Mouse (Mus musculus): ENCODE measurements around the gene B3galt2.
"Not testable (repeated sequence)": the region's sequence is repeated elsewhere in the genome, so short reads cannot be mapped to it uniquely, and the experiment has no call there.

B3galt2 gene

GRCm38 (mm10) chr1:143640650-143641407 is at the start of gene B3galt2:
Gene B3galt2 (plus strand): TSS chr1:143640664.
- DNase-seq (ENCODE audit: low read depth), result peak; percentile 85

- no peak for DNase-seq (ENCODE audit: low read depth)
Measured at GRCm38 (mm10) chr1:143596864-143597263, 43.6 kb upstream of the B3galt2 start.

- DNase-seq (ENCODE audit: low read depth), result no peak
Measured at GRCm38 (mm10) chr1:143608911-143609310, 31.6 kb upstream of the B3galt2 start.

- DNase-seq (ENCODE audit: low read depth), result no peak
Measured at GRCm38 (mm10) chr1:143612901-143613300, 27.6 kb upstream of the B3galt2 start.

DNA sequence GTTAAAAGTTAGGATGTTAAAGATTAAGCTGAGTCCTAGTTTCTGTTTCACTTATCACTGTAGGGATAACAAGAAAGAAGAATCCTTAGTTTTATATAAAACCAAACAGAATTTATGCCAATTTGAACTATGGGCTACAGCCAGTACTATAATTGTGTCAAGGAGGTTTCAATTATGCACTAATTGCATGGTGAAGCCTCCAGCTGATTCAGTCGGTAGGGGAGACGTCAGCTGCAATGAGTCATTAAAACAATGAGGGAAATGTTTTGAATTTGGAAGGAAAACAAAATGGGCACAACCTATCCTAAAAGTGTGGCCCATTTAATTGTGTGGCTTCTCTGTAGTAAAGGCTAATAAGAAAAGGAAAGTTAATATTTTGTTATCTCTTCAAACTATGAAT is 20.7 kb upstream of the B3galt2 start:
- no peak for DNase-seq (ENCODE audit: low read depth)

DNA sequence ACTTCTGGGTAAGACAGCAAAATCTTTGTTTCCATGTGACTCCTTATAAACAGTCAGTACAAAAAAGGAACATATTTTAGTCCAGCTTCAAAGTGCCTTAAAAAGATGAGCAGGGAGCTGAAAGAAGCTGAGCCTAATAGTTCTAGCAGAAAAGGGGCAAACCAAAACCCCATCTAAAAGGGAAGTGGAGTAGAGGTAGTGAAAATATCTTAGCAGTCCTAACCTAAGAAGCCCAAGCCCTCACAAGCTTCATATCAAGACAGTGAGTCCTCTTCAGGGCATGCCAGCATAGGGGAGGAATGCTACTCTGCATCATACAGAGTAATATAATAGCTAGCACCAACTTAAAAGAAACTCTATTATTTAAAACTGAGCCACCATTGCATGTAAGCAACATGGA is 18.5 kb upstream of the B3galt2 start:
- no peak for DNase-seq (ENCODE audit: low read depth)

GRCm38 (mm10) chr1:143622634-143623033 is 17.8 kb upstream of the B3galt2 start:
- DNase-seq (ENCODE audit: low read depth), result peak; percentile 49

- no peak for DNase-seq (ENCODE audit: low read depth)
Measured at GRCm38 (mm10) chr1:143631337-143631736, 9.1 kb upstream of the B3galt2 start.

DNA sequence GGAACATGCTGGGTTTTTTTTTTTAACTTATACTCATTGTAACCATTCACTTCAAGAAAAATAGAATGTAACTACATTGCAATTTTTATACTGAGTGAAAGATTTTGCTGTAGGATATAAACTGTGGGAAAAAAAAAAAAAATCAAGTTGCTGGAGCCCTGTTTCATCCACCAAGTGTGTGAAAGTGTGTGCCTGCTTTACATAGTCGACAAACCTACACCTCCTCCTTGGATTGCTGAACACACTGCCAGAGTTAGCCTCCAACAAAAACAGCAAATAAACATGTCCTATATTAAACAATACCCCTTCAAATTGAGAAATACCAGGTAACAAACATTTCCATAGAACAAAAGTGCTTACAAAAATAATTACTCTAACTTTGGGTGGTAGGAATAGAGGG is 8.1 kb upstream of the B3galt2 start:
- DNase-seq (ENCODE audit: low read depth), result no peak

DNA sequence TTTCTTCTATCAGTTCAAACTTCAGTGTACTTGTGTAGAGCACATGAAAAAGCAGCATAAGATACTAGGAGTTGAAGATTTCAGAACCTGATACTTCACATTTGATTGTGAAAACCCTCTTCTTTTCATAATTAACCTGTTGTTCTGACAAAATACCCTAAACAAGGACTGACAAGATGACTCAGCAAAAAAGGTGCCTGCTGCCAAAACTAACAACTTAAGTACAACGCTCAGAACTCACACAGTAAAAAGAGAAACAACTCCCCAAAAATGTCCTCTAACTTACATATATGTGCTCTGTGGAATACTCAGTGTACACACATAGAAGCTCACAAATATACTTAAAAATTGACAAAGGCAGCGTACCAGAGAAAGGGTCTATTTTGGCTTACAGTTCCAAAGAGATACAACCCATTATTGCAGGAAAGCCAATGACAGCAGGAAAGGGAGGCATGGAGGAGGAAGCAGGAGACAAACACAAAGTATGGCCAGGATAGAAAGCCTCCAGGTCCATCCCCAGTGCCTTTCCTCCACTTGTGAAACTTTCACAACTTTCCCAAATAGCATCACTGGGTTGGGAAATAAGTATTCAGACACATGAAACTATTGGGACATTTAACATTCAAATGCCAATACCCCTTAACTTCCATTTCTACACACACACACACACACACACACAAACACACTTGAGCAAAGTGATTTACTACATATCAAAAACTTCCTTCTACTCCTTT is 7.4 kb upstream of the B3galt2 start:
- DNase-seq (ENCODE audit: low read depth), result peak; percentile 24

DNA sequence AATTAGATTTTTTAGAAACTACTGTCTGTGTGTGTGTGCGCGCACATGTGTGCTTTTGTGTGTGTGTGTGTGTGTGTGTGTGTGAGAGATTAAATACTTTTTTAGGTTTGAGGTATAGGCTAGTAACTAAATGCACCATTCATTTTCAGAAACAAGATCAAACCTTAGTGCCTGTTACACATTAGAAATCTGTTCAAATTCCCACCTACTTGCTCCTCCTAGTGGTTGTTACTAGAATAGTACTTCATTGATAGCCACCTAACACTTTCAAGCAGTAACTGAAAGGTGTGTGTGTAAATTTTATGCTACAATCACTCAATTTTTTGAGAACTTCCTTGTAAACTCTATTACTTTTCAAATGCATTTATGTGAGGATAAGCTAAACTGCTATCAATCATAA is 3.8 kb downstream of the B3galt2 start:
- DNase-seq (ENCODE audit: low read depth), result peak; percentile 86

GRCm38 (mm10) chr1:143645386-143645785 is 4.9 kb downstream of the B3galt2 start:
- DNase-seq (ENCODE audit: low read depth), result no peak

GRCm38 (mm10) chr1:143646219-143646618 is 5.8 kb downstream of the B3galt2 start:
- DNase-seq (ENCODE audit: low read depth), result no peak

GRCm38 (mm10) chr1:143650317-143650716 is 9.9 kb downstream of the B3galt2 start:
- no peak for DNase-seq (ENCODE audit: low read depth)

DNA sequence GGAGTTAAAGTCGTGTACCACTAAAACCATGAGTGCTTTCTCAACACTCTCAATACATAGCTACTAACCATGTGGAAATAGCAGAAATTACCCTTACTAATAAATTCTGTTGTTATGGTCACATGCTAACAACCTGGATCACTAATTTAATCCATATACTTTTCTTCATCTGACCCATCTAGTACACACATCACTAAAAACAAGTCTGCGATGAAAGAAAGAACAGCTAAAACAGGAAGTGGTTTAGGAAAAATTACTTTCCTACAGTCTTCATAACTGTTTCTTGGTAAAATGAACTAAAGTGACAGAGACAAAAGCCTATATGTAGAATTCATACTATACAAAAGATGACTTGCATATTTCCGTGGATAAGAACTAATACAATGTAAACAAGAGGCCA is 13.2 kb downstream of the B3galt2 start:
- peak; percentile 34 for DNase-seq (ENCODE audit: low read depth)

DNA sequence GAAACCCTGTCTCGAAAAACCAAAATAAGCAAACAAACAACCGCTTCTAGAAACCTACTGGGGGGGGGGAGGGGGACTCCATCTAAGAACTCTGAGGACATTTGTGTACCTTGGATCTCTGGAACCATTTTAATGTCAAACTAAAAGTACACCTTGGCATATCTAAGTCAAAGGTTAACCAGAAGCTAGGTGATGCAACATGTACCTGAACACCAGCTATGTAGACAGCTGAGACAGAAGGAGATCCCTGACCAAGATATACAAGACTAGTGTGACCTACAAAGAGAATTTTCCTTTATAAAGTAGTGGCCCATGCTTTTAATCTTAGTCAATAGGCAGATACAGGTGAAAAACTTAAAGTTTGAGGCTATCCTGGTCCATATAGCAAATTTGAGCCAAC is 22.7 kb downstream of the B3galt2 start:
- no peak for DNase-seq (ENCODE audit: low read depth)

- not testable (repeated sequence) for DNase-seq (ENCODE audit: low read depth)
Measured at GRCm38 (mm10) chr1:143664786-143665185, 24.3 kb downstream of the B3galt2 start.

DNA sequence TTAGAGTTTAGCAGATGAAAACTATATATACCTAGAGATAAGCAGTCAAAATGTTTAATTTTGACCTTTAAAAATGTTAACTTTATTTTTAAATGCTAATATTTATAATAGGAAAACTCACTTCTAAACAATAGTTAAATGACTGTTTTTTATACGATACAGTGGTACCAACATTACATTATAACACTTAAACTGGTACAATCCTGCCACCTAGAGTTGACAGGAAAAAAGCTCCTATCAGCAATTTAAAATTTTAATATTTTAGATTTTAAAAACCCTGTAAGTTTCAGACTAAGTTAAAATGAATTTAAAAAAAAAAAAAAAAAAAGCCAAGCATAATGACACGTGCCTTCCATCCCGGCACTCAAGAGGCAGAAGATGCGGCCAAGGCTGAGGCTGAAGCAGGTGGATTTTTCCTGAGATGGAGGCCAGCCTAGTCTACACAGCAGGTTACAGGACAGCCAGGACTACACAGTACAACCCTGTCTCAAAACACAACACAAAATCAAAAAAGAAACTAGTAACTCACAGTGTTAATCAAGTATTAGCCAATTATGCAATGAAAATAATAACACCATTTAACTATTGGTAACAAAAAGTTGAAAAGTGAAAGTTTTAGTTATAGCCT is 35.4 kb downstream of the B3galt2 start:
- DNase-seq (ENCODE audit: low read depth), result peak; percentile 56

- no peak for DNase-seq (ENCODE audit: low read depth)
Measured at GRCm38 (mm10) chr1:143681108-143681507, 40.6 kb downstream of the B3galt2 start.

DNA sequence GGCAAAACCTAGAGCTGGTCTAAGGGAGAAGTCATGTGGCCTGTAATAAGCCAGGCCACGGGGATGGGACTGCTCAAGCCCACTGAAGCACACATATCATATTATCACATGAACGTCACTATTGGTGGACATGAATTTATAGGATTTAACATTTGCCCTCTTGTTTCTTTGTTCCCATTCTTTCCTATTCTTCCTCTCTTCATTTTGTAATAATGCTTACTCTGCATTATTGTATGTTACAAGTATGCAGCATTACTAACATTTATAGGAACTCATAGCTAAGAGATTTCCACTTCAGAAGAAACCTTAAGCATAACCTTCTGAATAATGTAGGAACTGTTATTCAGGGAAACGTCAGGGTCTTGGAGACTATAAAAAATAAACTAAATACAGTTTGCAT is 44.4 kb downstream of the B3galt2 start:
- no peak for DNase-seq (ENCODE audit: low read depth)

DNA sequence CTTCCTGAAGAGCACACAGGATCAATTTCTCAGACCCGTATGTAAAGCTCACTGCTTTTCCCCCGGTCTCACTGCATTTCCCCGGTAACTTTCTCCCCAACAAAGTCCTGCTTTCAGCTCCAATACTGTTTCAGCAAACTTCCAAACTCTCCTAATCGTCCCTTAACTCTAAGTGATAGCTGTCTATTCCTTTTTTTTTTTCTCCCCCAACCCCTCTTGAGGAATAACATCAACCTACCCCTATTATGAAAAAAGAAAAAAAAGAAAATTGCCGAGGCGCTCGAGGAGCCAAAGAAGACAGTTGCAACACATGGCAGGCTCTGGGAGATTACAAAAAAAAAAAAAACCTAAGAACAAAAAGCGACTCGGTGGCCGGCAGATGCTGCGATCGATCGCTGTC is 61.3 kb downstream of the B3galt2 start:
- peak; percentile 21 for DNase-seq (ENCODE audit: low read depth)

DNA sequence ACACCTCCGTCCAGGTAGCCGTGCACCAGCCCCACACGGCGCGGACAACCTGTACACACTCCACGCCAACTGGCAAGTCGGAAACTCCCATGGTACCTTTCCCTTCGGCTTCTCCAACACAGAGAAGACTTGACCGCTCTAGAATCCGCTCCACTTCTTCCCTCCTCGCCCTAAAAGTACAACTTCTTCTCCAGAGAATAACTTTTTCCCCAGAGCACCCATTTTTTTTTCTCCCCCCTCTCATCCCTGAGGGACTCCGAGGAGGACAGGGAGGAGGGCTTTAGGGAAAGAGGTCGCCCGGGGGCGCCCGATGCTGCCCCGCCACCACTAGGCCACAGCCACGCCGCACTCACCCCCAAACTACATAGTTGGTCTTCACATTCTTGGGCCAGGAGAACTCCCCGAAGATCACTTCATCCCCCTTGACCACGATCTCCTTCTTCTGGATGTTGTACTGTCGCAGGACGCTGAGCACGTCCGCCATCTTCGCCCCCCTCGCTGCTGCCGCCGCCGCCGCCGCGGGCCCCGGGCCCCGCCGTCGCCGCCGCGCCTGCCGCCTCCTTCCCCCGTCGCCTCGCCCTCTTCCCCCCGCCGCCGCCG is 61.8 kb downstream of the B3galt2 start:
- no peak for DNase-seq (ENCODE audit: low read depth)
